Mouse (Mus musculus) G1E (cell line): ENCODE measurements at regions not wholly inside any gene's neighbourhood (a gene's known extent, or its start where the extent isn't known, plus 50 kb on each side); places are given as distances from the start of the nearest gene placed in this dataset.

Source experiments
- ATAC-seq: 2 replicates; pipeline ENCODE4 v1.8.0; 2016; ENCODE audit warnings: mild to moderate bottlenecking; ENCODE audit not compliant: insufficient number of reproducible peaks, poor library complexity, low FRiP score, severe bottlenecking; ENCODE audit errors: extremely low read depth
- DNase-seq: peaks from one replicate; pipeline ENCODE4 v3.0.0; 2012; ENCODE audit warnings: low spot score
- H3K27me3 ChIP-seq: 2 replicates; pipeline ENCODE4 v1.6.1; 2012; ENCODE audit warnings: mild to moderate bottlenecking, low read length, inconsistent platforms; ENCODE audit not compliant: insufficient read depth
- H3K36me3 ChIP-seq: replicated peaks from 2 replicates; pipeline ENCODE3; 2012; ENCODE audit warnings: mild to moderate bottlenecking, inconsistent platforms
- H3K4me1 ChIP-seq: 2 replicates; pipeline ENCODE4 v1.6.1; 2012; ENCODE audit warnings: low read depth, low read length, inconsistent platforms, mixed read lengths; ENCODE audit not compliant: insufficient read depth
- H3K4me3 ChIP-seq: 2 replicates; pipeline ENCODE4 v1.5.1; 2012; ENCODE audit warnings: low read depth, mild to moderate bottlenecking, inconsistent platforms, low read length, moderate library complexity, mixed read lengths
- H3K9me3 ChIP-seq: replicated peaks from 2 replicates; pipeline ENCODE4 v1.6.1; 2012; ENCODE audit warnings: inconsistent platforms
- CTCF ChIP-seq: IDR thresholded peaks from 2 replicates; pipeline ENCODE4 v1.5.1; 2012; ENCODE audit warnings: low read depth, low read length, inconsistent platforms, mixed read lengths
- GATA1 ChIP-seq: IDR thresholded peaks from 2 replicates; pipeline ENCODE4 v1.6.1; 2012; ENCODE audit warnings: borderline replicate concordance, low read length, inconsistent platforms, mixed read lengths
- GATA2 ChIP-seq: IDR thresholded peaks from 2 replicates; pipeline ENCODE4 v1.6.1; 2012; ENCODE audit warnings: low read depth, low read length, inconsistent platforms, borderline replicate concordance
- POLR2AphosphoS5 ChIP-seq: IDR thresholded peaks from 2 replicates; pipeline ENCODE4 v1.6.1; 2012; ENCODE audit warnings: low read depth, low read length, inconsistent platforms; ENCODE audit not compliant: insufficient replicate concordance
- TAL1 ChIP-seq: conservative IDR thresholded peaks from 2 replicates; pipeline ENCODE4 v1.6.1; 2012; ENCODE audit warnings: low read depth, low read length, inconsistent platforms, mixed read lengths

DNA sequence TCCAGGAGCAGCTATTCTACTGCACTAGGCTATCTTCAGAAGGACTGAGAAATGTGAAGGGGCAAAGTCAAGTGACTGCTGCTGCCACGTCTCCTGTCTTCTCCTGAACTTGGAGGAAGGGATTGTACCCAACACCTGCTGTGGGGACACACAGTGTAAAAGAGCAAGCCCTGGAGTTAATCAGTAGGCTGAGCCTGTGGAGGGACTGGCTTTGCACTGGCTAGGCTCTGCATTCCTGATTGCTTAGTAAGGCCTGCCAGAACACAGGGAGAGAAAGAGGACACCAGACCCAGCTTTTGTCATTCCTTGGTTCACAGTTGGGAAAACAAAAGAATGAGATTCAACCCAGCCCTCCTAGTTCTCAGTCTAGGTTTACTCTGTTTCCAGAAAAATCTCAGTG lies 472.7 kb upstream of the Adamts9 start:
- no peak for DNase-seq

DNA sequence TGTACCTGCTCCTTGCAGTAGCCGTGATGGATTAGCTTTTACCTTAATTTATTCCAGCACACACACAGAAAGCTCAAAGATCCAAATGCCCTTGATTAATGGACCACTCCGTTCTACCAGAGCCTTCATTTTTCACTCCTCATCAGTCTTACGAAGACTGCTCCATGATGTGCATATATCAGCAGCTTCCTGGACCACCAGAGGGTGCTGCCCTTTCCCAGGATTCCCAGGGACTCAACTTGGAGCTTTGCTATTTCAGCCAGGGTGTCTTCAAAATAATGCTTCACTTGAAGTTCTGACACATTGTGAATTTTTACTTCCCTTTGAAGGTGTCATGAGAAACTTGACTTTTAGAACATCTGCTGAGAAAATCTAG lies 467.8 kb upstream of the Adamts9 start:
- Histone ChIP-seq H3K27me3 (no peaks in the 10 kb centered on the region), H3K4me3 (no peak overlapping the region), H3K4me1 (no peaks in the 10 kb centered on the region), H3K9me3 (no peaks in the 10 kb centered on the region), H3K36me3 (no peaks in the 10 kb centered on the region)
- TF ChIP-seq GATA1 (no peak), CTCF (no peak), GATA2 (no peak), TAL1 (no peak)
- no peak for ATAC-seq
- DNase-seq = no peak

More for the DNA sequence above, 472.7 kb upstream of the Adamts9 start:
- no peak for TF ChIP-seq CTCF
- no peak for TF ChIP-seq GATA1
- TF ChIP-seq TAL1 = no peak
- no peak for TF ChIP-seq GATA2
- Histone ChIP-seq H3K27me3 (no peaks in the 10 kb centered on the region), H3K4me3 (no peak overlapping the region), H3K36me3 (no peaks in the 10 kb centered on the region), H3K9me3 (peaks cover 2% of the 10 kb centered on the region), H3K4me1 (no peaks in the 10 kb centered on the region)
- ATAC-seq = no peak

DNA sequence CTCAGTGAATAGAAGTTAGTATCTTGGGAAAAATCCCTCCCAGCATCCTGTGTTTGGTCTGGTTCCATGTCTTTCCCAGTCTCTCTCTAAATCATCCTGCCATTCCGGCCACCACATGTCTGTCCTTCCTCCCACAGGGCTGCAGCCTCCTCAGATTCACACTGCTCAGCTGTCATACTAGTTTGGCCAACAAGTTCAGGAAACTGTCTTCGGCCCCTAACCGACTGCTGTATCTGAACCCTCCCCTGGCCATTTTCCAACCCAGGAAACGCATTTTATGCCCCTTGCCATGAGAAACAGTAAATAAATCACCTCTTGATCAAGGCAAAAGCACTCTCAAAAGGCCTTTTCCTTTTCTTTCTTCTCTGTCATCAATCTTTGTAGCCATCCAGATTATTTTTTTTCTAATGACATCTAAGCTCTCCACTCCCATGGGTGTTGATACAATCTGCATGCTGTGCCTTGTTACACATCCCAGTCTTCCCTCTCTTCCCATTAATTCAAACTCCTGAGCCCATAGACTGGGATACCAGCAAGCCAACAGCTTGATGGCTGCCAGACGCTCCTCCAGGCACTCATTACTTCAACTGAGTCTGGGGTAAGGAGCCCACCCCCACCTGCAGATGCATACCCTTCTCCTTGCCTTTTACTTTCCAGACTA lies 467.3 kb upstream of the Adamts9 start:
- Histone ChIP-seq H3K27me3 (no peaks in the 10 kb centered on the region), H3K4me1 (no peaks in the 10 kb centered on the region), H3K36me3 (no peaks in the 10 kb centered on the region), H3K4me3 (no peak overlapping the region), H3K9me3 (no peaks in the 10 kb centered on the region)
- DNase-seq (no peak), ATAC-seq (no peak)
- TF ChIP-seq TAL1 = no peak
- no peak for TF ChIP-seq GATA1
- no peak for TF ChIP-seq CTCF
- no peak for TF ChIP-seq GATA2
- no peak for TF ChIP-seq POLR2AphosphoS5

DNA sequence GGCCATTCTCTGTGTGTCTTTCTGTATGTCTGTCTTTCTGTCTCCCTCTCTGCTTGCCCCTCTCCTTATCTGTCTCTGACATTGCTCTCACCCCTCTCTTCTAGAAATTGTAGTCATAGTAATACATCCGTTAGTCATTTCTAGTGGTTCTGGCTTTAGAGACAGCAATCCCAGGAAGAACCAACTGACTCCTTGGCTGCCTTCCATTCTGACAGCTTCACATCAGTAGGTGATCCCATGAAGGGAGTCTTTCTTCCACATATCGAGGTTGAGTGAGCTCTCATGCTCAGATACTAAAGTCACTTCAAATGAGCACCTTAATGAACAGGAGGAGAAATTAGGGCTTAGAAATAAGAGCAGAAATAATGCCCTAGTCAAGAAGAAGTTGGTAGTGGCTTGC lies 455.3 kb upstream of the Adamts9 start:
- no peaks in the 10 kb centered on the region for H3K9me3 ChIP-seq
- no peaks in the 10 kb centered on the region for H3K27me3 ChIP-seq
- TF ChIP-seq GATA1 (no peak), POLR2AphosphoS5 (no peak), CTCF (no peak)
- no peaks in the 10 kb centered on the region for H3K36me3 ChIP-seq
- DNase-seq (no peak), ATAC-seq (no peak)
- no peak overlapping the region for H3K4me3 ChIP-seq
- no peaks in the 10 kb centered on the region for H3K4me1 ChIP-seq

DNA sequence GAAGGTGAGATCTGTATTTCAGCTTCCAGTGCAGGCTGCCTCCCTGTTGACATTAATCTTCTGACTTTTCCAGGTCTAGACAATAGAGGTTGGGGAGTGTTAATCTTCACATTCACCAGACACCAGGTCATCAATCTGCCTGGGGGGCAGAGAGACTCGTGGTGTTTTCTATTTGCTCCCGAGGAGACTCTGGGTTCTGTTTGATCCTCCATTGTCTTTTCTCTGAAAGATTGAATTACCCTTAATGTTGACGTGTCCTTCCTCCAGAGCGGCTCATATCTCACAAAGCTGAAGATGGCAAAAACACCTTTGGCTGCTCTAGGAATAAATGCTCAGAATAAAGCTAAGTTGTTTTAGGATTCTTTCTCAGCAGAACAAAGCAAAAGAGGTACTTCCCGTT lies 453.8 kb upstream of the Adamts9 start:
- ATAC-seq = no peak

DNA sequence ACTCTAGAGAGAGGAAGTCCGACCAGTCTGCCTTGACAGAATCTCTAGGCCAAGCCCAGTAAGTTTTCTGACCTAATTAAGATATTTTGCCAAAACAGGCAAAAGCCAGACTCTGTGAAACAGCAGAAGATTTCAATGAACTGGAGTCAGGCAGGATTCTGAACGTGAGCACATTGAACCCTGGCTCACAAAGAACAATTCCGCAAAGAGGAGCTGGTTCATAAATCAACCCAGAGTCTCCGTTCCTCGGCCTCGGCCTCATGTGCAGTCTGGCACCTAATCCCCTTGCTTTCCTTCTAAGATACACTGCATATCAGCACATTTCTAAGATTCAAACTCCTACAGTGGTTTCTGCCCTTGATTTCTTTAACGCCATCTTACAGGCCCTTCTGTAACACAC lies 452.7 kb upstream of the Adamts9 start:
- ATAC-seq (no peak), DNase-seq (no peak)
- Histone ChIP-seq H3K27me3 (no peaks in the 10 kb centered on the region), H3K36me3 (no peaks in the 10 kb centered on the region), H3K9me3 (no peaks in the 10 kb centered on the region), H3K4me1 (no peaks in the 10 kb centered on the region), H3K4me3 (no peak overlapping the region)
- TF ChIP-seq CTCF (no peak), GATA1 (no peak), TAL1 (no peak), POLR2AphosphoS5 (no peak), GATA2 (no peak)

More for the DNA sequence above, 453.8 kb upstream of the Adamts9 start:
- Histone ChIP-seq H3K4me3 (no peak overlapping the region), H3K36me3 (no peaks in the 10 kb centered on the region), H3K4me1 (no peaks in the 10 kb centered on the region), H3K27me3 (no peaks in the 10 kb centered on the region), H3K9me3 (no peaks in the 10 kb centered on the region)
- TF ChIP-seq GATA1 = no peak
- no peak for TF ChIP-seq POLR2AphosphoS5
- no peak for TF ChIP-seq CTCF
- no peak for TF ChIP-seq GATA2
- TF ChIP-seq TAL1 = no peak
- no peak for DNase-seq
